Mouse (Mus musculus): Measurements from ENCODE around the gene Wdr24.

DNA sequence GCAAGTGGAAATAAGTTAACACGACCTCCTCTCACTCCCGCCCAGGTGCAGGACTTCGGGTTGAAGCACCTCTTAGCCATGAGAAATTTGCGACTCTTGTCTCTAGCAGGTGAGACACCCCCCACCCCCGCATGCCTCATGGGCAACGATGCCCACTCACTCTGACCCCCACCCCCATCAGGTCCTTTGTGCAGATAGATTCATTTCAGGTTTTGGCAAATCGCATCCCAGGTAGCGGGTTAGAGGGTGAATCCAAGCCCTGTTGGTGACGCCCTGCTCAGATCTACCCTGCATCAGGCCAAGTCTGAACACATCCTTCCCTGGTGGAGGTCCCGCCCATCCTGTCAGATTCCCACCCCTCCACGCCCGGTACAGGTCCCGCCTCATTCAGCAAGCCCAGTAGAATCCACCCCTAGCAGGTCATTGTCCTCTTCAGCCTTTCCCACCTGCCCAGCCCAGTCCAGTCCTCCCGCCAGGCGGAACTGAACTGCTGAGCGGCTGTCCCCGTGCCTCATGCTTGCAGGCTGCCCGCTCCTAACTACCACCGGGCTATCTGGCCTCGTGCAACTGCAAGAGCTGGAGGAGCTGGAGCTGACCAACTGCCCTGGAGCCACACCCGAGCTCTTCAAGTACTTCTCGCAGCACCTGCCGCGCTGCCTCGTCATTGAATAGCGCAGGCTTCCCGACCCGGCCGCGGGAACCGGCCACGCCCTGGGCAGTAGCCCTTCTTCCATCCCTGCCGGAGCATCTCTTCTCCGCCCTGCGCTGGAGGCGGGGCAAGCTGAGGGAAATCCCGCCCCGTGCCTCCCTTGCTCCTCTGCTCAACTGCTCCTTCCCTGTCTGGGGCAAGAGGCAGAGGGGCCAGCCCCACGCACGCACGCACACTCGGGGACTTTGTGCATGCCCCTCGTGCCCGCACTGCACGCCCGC lies 4.3 kb upstream of the Wdr24 start:
- TF ChIP-seq TAL1 (IDR thresholded peaks at IDR 0.05; ENCODE audit: low read length) (no peak), GATA1 (IDR thresholded peaks at IDR 0.05; ENCODE audit: low read length) (no peak)
